Mouse (Mus musculus): Measurements from ENCODE around the gene Als2cr12.

DNA sequence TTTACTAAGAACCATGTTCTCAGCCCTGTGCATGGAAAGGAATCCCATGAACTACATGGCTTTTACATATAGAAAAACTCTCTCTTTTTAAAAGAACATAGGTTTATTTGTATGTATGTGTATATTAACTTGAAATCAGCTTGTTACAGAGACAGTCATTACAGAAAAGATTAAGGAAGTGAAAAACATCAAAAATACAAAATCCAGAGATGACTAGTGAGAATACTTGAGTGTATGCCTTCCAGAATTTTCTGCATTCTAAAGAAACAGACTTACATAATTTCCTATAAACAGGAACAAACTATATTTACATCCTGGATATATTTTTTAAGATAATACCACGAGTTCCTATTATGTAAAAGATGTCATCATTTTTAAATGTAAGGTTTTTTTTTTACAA lies 2.1 kb downstream of the Als2cr12 start:
- TF ChIP-seq POLR2A (IDR thresholded peaks at IDR 0.05; ENCODE audit: borderline replicate concordance, low read depth, low read length) (no peak), CTCF (IDR thresholded peaks at IDR 0.05; ENCODE audit: low read depth, low read length) (no peak)

Data from bone marrow macrophage, adult 2 months (primary cell).